In the genomic region with DNA sequence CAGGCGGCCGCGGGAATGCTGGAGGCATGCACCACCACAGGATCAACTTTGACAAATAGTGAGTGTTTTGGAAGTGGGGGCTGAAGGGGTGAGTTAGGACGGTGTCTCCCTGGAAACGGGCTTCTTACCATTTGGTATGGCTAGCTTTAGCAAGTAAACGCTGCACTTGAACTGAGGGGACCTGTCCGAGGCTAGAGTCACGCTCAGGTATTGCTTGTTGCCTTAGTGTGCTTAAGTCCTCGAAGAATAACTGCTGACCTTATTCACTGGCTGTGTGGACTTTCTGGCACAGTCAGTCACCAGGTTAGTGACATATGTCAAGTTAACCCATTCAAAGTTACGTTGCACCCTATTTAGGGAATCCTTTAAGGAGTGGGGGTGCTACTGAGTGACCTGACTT, we compare ENCODE assay signal across 9 mouse cellular contexts. TPM values are rescaled to one million over a fixed set of nuclear protein-coding genes. Genes with fewer than 3 reads are reported as not detected.
DNase-seq lines count a peak whose midpoint lies in the region; ATAC-seq and TF ChIP-seq lines count a peak whose summit lies in the region.
"Had no signal": no experiment of that assay in that cellular context is flagged by ENCODE, and none has a peak within 500 bp of the region (broad histone marks: within the 10 kb centered on the region; RNA-seq: fewer than 3 reads in every experiment).

No protein-coding gene starts in this region.

- no peak for ATAC-seq in heart, embryonic 15.5 days (replicated peaks; ENCODE audit: insufficient number of reproducible peaks, insufficient read depth, low FRiP score, low read depth)
- no peak for ATAC-seq in forebrain, postnatal 0 days
- no peak for ATAC-seq in midbrain, embryonic 12.5 days (ENCODE audit: low FRiP score, low read depth)
- ATAC-seq in frontal cortex, adult (ENCODE audit: low TSS enrichment): no peak
- ATAC-seq in monocyte, adult 5-6 weeks (replicated peaks; ENCODE audit: insufficient number of reproducible peaks, low FRiP score, low TSS enrichment, poor library complexity, severe bottlenecking): no peak

- peak overlapping the region; percentile 99 for H3K9ac ChIP-seq in heart, embryonic 15.5 days
- H3K9ac ChIP-seq in ES-E14 (ENCODE audit: insufficient read depth, low read depth, low read length, poor library complexity, severe bottlenecking): peak overlapping the region; percentile 100
- peak overlapping the region; percentile 85 for H3K9ac ChIP-seq in forebrain, postnatal 0 days
- H3K9ac ChIP-seq in midbrain, embryonic 12.5 days (replicated peaks): peak overlapping the region; percentile 98

- H3K36me3 ChIP-seq in heart, embryonic 15.5 days: peaks cover 39% of the 10 kb centered on the region
- peaks cover 48% of the 10 kb centered on the region for H3K36me3 ChIP-seq in ES-E14 (ENCODE audit: control insufficient read depth, insufficient read depth, low read length, poor library complexity, severe bottlenecking)
- H3K36me3 ChIP-seq in forebrain, postnatal 0 days (ENCODE audit: insufficient read depth): peaks cover 37% of the 10 kb centered on the region
- peaks cover 44% of the 10 kb centered on the region for H3K36me3 ChIP-seq in midbrain, embryonic 12.5 days

- H3K4me3 ChIP-seq in heart, embryonic 15.5 days: peak overlapping the region; percentile 96
- peak overlapping the region; percentile 97 to 100 for H3K4me3 ChIP-seq in ES-E14 (ENCODE audit: insufficient read depth in 1 of 2, low read depth in 1 of 2, low read length in 2 of 2, poor library complexity in 1 of 2, severe bottlenecking in 1 of 2)
- peak overlapping the region; percentile 63 for H3K4me3 ChIP-seq in forebrain, postnatal 0 days (ENCODE audit: low read depth, low read length)
- H3K4me3 ChIP-seq in midbrain, embryonic 12.5 days: peak overlapping the region; percentile 96

- H3K27ac ChIP-seq in heart, embryonic 15.5 days: peak overlapping the region; percentile 98
- peak overlapping the region; percentile 98 for H3K27ac ChIP-seq in ES-E14 (ENCODE audit: insufficient read depth, low read depth, low read length, poor library complexity, severe bottlenecking)
- H3K27ac ChIP-seq in forebrain, postnatal 0 days (ENCODE audit: low read depth, low read length): no peak overlapping the region
- no peak overlapping the region for H3K27ac ChIP-seq in midbrain, embryonic 12.5 days (replicated peaks)

- peak overlapping the region; percentile 88 for H3K4me2 ChIP-seq in heart, embryonic 15.5 days
- H3K4me2 ChIP-seq in forebrain, postnatal 0 days (ENCODE audit: low read depth): peak overlapping the region; percentile 91
- peak overlapping the region; percentile 96 for H3K4me2 ChIP-seq in midbrain, embryonic 12.5 days (replicated peaks)

- peaks cover 23% of the 10 kb centered on the region for H3K4me1 ChIP-seq in heart, embryonic 15.5 days (replicated peaks)
- H3K4me1 ChIP-seq in ES-E14 (ENCODE audit: control insufficient read depth in 2 of 2, insufficient read depth in 2 of 2, low read length in 2 of 2, poor library complexity in 1 of 2): peaks cover 0 to 4% of the 10 kb centered on the region in 2 experiments; a peak in 1 of 4 replicates
- H3K4me1 ChIP-seq in forebrain, postnatal 0 days (ENCODE audit: insufficient read depth): peaks cover 12% of the 10 kb centered on the region
- peaks cover 25% of the 10 kb centered on the region for H3K4me1 ChIP-seq in midbrain, embryonic 12.5 days

- in situ Hi-C loops in ES-E14 (cut with MboI; ENCODE audit: low sequenced_read_pairs in 2 of 2, unreplicated experiment in 2 of 2): loop anchor here in 1 of 2 experiments (10.0 kb wide), 1 partner anchor 165 kb away; no protein-coding TSS in a partner anchor

- WGBS in heart, embryonic 15.5 days: 4% methylated on average over 10 of the region's 10 CpGs
- WGBS in forebrain, postnatal 0 days: 4% methylated on average over 10 of the region's 10 CpGs
- 3% methylated on average over 10 of the region's 10 CpGs for WGBS in midbrain, embryonic 12.5 days

- no peak for DNase-seq in heart, adult 8-10 months (ENCODE audit: low spot score)
- no peak for DNase-seq in ES-E14 (ENCODE audit: low read depth, low spot score)
- no peak for DNase-seq in forebrain, postnatal 0 days
- no peak for DNase-seq in embryo, embryonic 11 days
- DNase-seq: adrenal gland, postnatal 36 days had no signal

- H3K27me3 ChIP-seq in heart, embryonic 15.5 days: no peaks in the 10 kb centered on the region
- no peaks in the 10 kb centered on the region for H3K27me3 ChIP-seq in forebrain, postnatal 0 days (ENCODE audit: insufficient read depth, low read length)
- H3K27me3 ChIP-seq in midbrain, embryonic 12.5 days: no peaks in the 10 kb centered on the region

- no peaks in the 10 kb centered on the region for H3K9me3 ChIP-seq in heart, embryonic 15.5 days (replicated peaks)
- H3K9me3 ChIP-seq in ES-E14 (ENCODE audit: control insufficient read depth, insufficient read depth, low read depth, low read length): no peaks in the 10 kb centered on the region
- H3K9me3 ChIP-seq in forebrain, postnatal 0 days (ENCODE audit: low read length): no peaks in the 10 kb centered on the region
- no peaks in the 10 kb centered on the region for H3K9me3 ChIP-seq in midbrain, embryonic 12.5 days

- no peak for TF ChIP-seq CTCF in forebrain, postnatal 0 days (IDR thresholded peaks at IDR 0.05; ENCODE audit: low read depth)

TF ChIP-seq in ES-E14, 5 proteins besides CTCF, POLR2A, EP300 and RAD21:
- no peak for TF ChIP-seq CHD2 (IDR thresholded peaks at IDR 0.05; ENCODE audit: low read depth, low read length)
- TF ChIP-seq MAFK (IDR thresholded peaks at IDR 0.05; ENCODE audit: insufficient read depth, low read depth, low read length): no peak

RNA-seq across cellular contexts. Expression of a gene that starts 1.0 kb away (rescaled TPM):
- polyA plus RNA-seq in heart, embryonic 15.5 days (2015; fragmentation: Nextera tagmentation; extraction: Ambion mirVana): 70.7 and 72.1 TPM in 2 replicates
- total RNA-seq in heart, adult 8-10 months (2022): 100 to 1,000 TPM in 2 of 4 experiments, 10 to 100 TPM in 2; 82.2 to 125 (median 99.4) TPM
- 1,397 and 1,680 TPM in 2 replicates for total RNA-seq in ES-E14 (2012; rRNA removed)
- total RNA-seq in forebrain, postnatal 0 days (2014; rRNA removed): 433 and 606 TPM in 2 replicates
- 94.1 and 102 TPM in 2 replicates for polyA plus RNA-seq in forebrain, postnatal 0 days (2015; fragmentation: Nextera tagmentation; extraction: Ambion mirVana)
- 93.5 and 93.7 TPM in 2 replicates for polyA plus RNA-seq in midbrain, embryonic 12.5 days (2016; fragmentation: Nextera tagmentation; extraction: Ambion mirVana)
- 372 to 417 TPM (median 387 TPM) in 3 replicates for total RNA-seq in monocyte, adult 5-6 weeks (2017)

RNA-seq across cellular contexts. Expression of a gene that starts 12.0 kb away (rescaled TPM):
- 0.01 TPM in 1 of 2 replicates, not detected in the other for polyA plus RNA-seq in heart, embryonic 15.5 days (2015; fragmentation: Nextera tagmentation; extraction: Ambion mirVana)
- under 1 TPM; 0.13 to 0.37 (median 0.15) TPM for total RNA-seq in heart, adult 8-10 months (2022)
- 0.32 and 0.62 TPM in 2 replicates for total RNA-seq in ES-E14 (2012; rRNA removed)
- 2.3 and 3.9 TPM in 2 replicates for total RNA-seq in forebrain, postnatal 0 days (2014; rRNA removed)
- polyA plus RNA-seq in forebrain, postnatal 0 days (2015; fragmentation: Nextera tagmentation; extraction: Ambion mirVana): 0.34 and 0.41 TPM in 2 replicates
- polyA plus RNA-seq in midbrain, embryonic 12.5 days (2016; fragmentation: Nextera tagmentation; extraction: Ambion mirVana): 0.21 and 0.23 TPM in 2 replicates
- total RNA-seq in monocyte, adult 5-6 weeks (2017): under 0.01 to 0.19 TPM in 2 of 3 replicates, not detected in the other

Comparison
In these comparisons a context has a peak if more than half of its experiments do, and no peak if none do; other contexts are left out.
1. H3K27ac ChIP-seq: peak in heart, embryonic 15.5 days (single experiment) and ES-E14 (single experiment); none in forebrain, postnatal 0 days (single experiment) and midbrain, embryonic 12.5 days (single experiment).
2. Peak in every context shown above with its lines, with median percentiles within 50 percentile points of each other: H3K4me2 ChIP-seq, H3K4me3 ChIP-seq and H3K9ac ChIP-seq.